Mouse (Mus musculus) lung, embryonic 16.5 days (tissue): ENCODE results near the gene Gm28053. TPM values are rescaled to one million over a fixed set of nuclear protein-coding genes. Genes with fewer than 3 reads are reported as not detected.

Experiments used
- ATAC-seq: fragments of 200-750 bp; cut with Nextera tagmentation; 2 replicates; pipeline ENCODE4 v1.8.0; 2017; ENCODE audit warnings: low read depth, mild to moderate bottlenecking, moderate library complexity
- H3K27ac ChIP-seq: fragments of 300-500 bp; sonication (generic); 2 replicates; pipeline ENCODE4 v1.5.1; 2014; ENCODE audit warnings: mild to moderate bottlenecking, control low read depth, low read length
- H3K27me3 ChIP-seq: fragments of 300-500 bp; sonication (generic); 2 replicates; pipeline ENCODE4 v1.6.1; 2014; ENCODE audit warnings: low read depth, low read length, mixed read lengths; ENCODE audit not compliant: control insufficient read depth, insufficient read depth
- H3K36me3 ChIP-seq: fragments of 300-500 bp; sonication (generic); 2 replicates; pipeline ENCODE4 v1.6.1; 2014; ENCODE audit warnings: low read length; ENCODE audit not compliant: control insufficient read depth, insufficient read depth
- H3K4me1 ChIP-seq: fragments of 300-500 bp; sonication (generic); replicated peaks from 2 replicates; pipeline ENCODE4 v1.6.1; 2014; ENCODE audit warnings: low read length, mixed read lengths; ENCODE audit not compliant: control insufficient read depth, insufficient read depth
- H3K4me2 ChIP-seq: fragments of 300-500 bp; sonication (generic); 2 replicates; pipeline ENCODE4 v1.6.1; 2014; ENCODE audit warnings: low read depth, low read length, control low read depth
- H3K4me3 ChIP-seq: fragments of 300-500 bp; sonication (generic); 2 replicates; pipeline ENCODE4 v1.5.1; 2014; ENCODE audit warnings: mild to moderate bottlenecking, low read length, control low read depth
- H3K9ac ChIP-seq: fragments of 300-500 bp; sonication (generic); 2 replicates; pipeline ENCODE4 v1.6.1; 2014; ENCODE audit warnings: low read length, control low read depth
- H3K9me3 ChIP-seq: fragments of 300-500 bp; sonication (generic); 2 replicates; pipeline ENCODE4 v1.6.1; 2016; ENCODE audit warnings: low read length; ENCODE audit not compliant: control insufficient read depth
- WGBS: fragments of 180-500 bp; shearing (Covaris S2); extraction: QIAGEN DNeasy Blood & Tissue Kit; methylation state at CpG from one replicate; pipeline ENCODE4 v1.1.7; 2014; 5-methylcytosine and 5-hydroxymethylcytosine counted together
- polyA plus RNA-seq: library from polyadenylated mRNA; unstranded; fragments of >200 nt; fragmentation: Nextera tagmentation; extraction: Ambion mirVana; gene quantifications from 2 replicates; pipeline ENCODE4 v1.2.1, GENCODE M21; 2015

The Gm28053 gene
- polyA plus RNA-seq, 1 experiment from 2014 or later, result 4.6 TPM

DNA sequence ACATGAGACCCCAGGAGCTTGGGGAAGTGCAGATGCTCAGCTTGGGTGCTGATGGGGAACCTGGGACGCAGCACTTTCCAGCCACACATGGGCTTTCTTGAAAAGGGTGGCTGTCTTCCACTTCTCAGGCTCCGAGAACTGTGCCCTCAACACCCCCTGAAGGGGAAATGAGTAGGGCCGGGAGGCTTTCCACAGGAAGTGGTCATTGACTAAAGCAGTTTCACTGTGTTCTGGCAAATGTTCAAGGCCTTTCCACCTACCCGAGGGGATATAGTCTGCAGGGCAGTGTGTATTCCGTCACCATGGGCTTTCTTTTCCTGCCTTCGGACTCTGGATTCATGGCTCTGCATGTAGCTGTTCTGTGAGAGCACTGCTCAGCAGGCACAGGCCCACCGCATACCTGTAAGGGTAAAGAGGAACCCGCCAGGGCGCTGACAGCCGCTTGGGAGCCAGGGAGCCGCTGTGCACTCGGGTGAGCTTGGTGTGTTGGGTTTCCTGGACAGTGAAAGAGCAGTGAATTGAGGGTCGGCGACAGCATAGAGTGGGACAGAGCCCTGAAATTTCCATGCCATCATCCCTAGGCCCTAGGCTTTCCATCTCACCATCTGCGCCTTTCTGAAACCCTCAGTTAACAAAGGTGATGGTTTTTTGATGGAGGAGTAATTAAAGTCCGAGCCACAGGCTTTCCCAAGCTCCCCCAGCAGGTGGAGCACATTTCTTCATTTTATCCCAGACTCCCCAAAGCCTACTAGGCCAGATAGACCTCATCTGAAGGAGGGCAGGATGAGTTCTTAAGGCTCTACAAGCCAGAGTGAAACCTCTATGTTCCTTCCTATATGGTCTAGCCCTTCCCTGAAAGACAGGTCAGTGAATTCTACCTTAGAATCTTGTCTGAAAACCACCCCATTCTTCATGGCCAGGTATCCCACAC is 27.8 kb downstream of the Gm28053 start, which contains the start of gene Gimap5:
Gene Gimap5, plus strand, starts transcription at position 239 of the 931 bp plus-strand sequence.
- Histone ChIP-seq H3K4me2 (peak within 1 kb of the TSS; percentile 39), H3K9ac (peak within 1 kb of the TSS; percentile 46), H3K9me3 (no peaks in the 10 kb centered on the region), H3K4me3 (peak within 1 kb of the TSS; percentile 33), H3K4me1 (peaks cover 27% of the 10 kb centered on the region), H3K27me3 (peaks cover 18% of the 10 kb centered on the region), H3K36me3 (no peaks in the 10 kb centered on the region), H3K27ac (peak within 1 kb of the TSS; percentile 78)
- 36% methylated on average over 16 of the region's 16 CpGs for WGBS
- peak; percentile 70 for ATAC-seq

DNA sequence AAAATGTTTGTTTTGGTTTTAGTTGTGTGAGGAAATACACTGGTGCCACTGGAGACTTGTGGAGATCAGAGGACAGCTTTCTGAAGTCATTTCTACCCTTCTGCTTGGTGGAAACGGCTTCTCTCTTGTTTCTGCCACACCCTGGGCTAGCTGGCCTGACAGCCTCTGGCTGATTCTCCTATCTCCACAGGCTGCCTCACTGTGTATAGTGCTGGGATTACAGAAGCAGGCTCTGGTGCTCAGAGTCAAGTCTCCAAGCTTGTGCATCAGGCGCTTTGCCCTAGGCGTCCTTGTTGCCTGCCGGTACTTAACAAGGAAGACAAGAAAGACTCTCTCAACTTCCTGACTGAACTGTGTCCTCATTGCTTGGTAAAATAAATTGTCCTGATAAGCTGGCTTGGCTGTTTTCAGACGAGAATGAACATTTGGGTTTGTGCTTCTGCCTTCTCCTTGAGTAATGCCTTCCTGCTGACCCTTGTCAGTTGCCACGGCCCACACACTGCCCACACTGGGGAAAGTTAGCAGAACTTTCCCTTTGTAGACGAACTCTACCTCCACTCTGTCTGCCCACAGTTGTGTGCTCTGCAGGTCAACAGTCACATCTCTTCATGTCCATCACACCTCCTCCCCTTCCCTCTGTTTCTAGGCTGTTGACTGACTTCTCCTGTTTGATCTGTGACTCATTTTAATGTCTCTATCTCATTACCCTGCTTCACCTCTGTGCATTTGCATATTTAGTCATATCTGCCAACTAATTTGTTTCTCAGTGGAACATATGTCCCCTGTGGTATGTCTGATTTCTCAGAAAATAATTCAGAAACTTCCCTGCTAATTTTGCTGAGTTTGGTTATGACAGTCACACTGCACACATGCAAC is 28.9 kb downstream of the Gm28053 start:
- Histone ChIP-seq H3K4me2 (peak overlapping the region; percentile 39), H3K27me3 (peaks cover 13% of the 10 kb centered on the region), H3K9ac (peak overlapping the region; percentile 40), H3K9me3 (no peaks in the 10 kb centered on the region), H3K4me1 (peaks cover 16% of the 10 kb centered on the region), H3K36me3 (no peaks in the 10 kb centered on the region), H3K4me3 (peak overlapping the region; percentile 33), H3K27ac (peak overlapping the region; percentile 58)
- WGBS, result 29% methylated on average over 7 of the region's 7 CpGs
- peak; percentile 44; the same call in 1 of the 2 replicates for ATAC-seq

DNA sequence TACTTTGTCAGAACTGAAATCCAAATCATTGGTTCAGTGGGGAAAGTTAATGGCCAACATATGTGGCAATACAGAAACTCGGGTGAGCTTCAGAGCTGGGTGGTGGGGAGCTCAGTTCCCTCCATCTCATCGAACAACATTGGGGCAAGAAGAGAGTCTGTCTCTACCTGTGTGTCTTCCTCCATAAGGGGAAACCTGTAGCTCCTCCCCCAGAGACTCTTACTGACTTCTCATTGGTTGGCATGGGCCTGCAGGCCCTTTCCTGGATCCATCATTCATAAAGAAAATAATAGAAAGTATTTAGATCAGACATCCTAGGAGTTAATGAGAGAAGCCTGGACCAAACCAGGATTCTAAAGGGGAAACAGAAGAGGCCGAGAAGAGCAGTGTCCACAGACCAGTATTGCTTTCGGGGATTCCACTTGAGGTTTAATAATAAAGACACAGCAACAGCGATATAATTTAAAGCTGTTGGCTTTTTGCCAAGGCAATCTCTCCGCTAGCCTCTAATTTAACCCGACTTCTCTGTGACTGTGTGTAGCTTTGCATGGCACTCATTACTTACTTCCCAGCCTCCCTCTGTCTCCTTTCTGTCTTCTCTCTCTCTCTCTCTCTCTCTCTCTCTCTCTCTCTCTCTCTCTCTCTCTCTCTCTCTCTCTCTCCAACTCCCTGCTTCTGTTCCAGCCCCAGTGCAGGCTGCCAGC is 45.3 kb downstream of the Gm28053 start:
- peaks cover 4% of the 10 kb centered on the region; the same call in 1 of the 2 replicates for H3K9me3 ChIP-seq
- H3K27me3 ChIP-seq, result no peaks in the 10 kb centered on the region
- ATAC-seq, result no peak
- no peak overlapping the region for H3K4me3 ChIP-seq
- no peak overlapping the region for H3K9ac ChIP-seq
- no peak overlapping the region for H3K27ac ChIP-seq
- no peaks in the 10 kb centered on the region for H3K4me1 ChIP-seq
- no peak overlapping the region for H3K4me2 ChIP-seq
- no peaks in the 10 kb centered on the region for H3K36me3 ChIP-seq
- WGBS, result 68% methylated on average over 7 of the region's 7 CpGs

DNA sequence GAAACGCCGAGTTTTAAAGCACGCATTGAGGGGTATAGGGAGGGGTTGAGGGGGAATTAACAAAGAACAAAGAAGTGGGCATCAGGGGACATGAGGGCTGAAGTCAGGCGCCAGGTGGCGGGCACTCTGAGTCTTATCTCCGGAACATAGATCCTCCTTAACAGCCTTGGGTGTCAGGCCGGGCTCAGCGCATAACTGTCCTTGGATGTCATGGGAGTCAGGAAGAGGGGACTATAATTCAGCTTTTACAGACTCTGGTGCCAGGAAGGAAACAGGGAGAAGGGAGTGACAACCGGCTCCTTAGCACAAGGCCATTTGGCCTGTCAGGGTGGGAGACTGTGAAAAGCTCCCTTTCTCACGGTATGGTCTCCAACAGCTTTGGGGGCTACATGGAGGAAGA is 46.1 kb downstream of the Gm28053 start:
- H3K27ac ChIP-seq, result no peak overlapping the region
- no peak overlapping the region for H3K4me2 ChIP-seq
- H3K9me3 ChIP-seq, result peaks cover 4% of the 10 kb centered on the region; the same call in 1 of the 2 replicates
- no peak overlapping the region for H3K9ac ChIP-seq
- H3K27me3 ChIP-seq, result no peaks in the 10 kb centered on the region
- H3K36me3 ChIP-seq, result no peaks in the 10 kb centered on the region
- H3K4me1 ChIP-seq, result no peaks in the 10 kb centered on the region
- no peak overlapping the region for H3K4me3 ChIP-seq
- WGBS, result 92% methylated on average over 10 of the region's 10 CpGs
- ATAC-seq, result no peak

DNA sequence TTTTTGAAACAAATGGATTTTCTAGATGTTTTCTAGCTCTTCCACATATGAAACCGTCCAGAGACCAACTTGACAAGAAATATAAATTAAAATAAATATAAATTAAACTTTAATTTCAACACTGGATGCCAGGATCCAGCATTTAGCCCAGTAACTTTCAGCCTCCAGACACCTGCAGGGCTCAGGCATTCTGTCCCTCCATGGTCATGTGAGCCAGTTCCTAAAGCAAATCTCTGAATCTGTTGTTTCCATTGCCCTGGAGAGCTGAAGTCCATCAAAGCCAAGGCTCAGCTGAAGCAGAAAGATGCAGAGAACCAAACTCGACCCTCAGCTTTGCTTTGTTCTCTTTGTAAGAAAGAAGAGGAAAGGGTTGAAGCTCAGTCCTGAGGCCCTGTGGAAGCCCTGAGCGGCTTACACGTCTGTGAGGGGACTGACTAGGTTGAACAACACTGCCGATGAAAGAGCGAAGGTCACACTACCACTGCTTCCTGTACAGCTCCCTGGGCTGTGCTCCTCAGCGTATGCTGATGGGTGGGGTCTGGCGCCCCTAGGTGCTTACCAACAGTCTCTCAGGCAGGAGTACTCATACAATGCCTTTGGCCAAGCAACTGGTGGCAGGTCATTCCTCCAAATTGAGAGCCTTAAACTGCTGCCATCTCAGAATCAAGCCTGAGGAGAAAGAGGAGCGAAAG is 49.9 kb downstream of the Gm28053 start:
- Histone ChIP-seq H3K4me1 (no peaks in the 10 kb centered on the region), H3K27me3 (no peaks in the 10 kb centered on the region), H3K4me2 (no peak overlapping the region), H3K9ac (no peak overlapping the region), H3K9me3 (peaks cover 4% of the 10 kb centered on the region; the same call in 1 of the 2 replicates), H3K36me3 (no peaks in the 10 kb centered on the region), H3K4me3 (no peak overlapping the region), H3K27ac (no peak overlapping the region)
- 66% methylated on average over 9 of the region's 9 CpGs for WGBS
- no peak for ATAC-seq

DNA sequence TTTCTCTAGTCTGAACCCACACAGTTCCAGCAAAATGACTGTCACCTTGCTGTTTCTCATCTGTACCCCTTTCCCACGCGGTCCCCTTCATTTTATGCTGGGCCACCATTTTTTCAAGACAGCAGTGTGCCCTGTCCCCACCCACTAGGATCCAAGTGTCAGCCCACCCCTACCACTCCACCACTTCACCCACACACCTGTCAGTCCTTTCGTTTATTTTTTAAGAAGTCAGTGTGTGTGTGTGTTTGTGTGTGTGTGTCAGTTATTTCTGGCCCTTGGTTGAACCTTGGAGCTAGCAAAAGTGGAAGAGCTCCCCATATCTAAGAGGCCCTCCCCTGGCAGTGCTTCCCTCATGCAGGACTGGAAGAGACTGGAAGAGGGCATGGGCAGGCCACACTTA is 50.5 kb downstream of the Gm28053 start:
- Histone ChIP-seq H3K27ac (no peak overlapping the region), H3K9ac (no peak overlapping the region), H3K36me3 (no peaks in the 10 kb centered on the region), H3K4me1 (no peaks in the 10 kb centered on the region), H3K4me3 (no peak overlapping the region), H3K4me2 (no peak overlapping the region), H3K9me3 (peaks cover 4% of the 10 kb centered on the region; the same call in 1 of the 2 replicates), H3K27me3 (no peaks in the 10 kb centered on the region)
- ATAC-seq, result no peak
- 75% methylated on average over 3 of the region's 3 CpGs for WGBS

DNA sequence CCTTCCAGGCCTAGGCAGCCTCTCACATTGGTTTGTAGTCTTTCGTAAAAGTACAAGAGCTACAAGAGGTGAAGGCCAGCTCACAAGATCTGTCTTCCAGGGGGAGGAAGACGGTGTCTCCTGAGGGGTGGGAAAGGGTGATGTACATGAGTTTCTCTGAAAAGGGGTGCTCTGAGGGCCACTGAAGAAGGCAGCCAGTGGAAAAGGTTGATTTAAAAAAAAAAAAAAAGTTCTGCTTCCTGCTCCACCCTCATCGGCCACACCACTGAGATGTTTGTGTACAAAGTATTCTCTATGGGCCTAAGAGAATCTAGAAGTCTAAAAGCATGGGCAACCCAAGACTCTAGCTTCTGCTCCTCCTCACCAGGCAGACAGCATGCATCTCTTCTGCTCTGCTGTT is 52.3 kb downstream of the Gm28053 start, which contains the start of gene Gimap3:
Gene Gimap3, minus strand, starts transcription at position 156 of the 400 bp plus-strand sequence.
- H3K9me3 ChIP-seq, result no peaks in the 10 kb centered on the region
- H3K4me1 ChIP-seq, result no peaks in the 10 kb centered on the region
- H3K9ac ChIP-seq, result no peak within 1 kb of the TSS
- no peak within 1 kb of the TSS for H3K4me2 ChIP-seq
- WGBS, result 83% methylated on average over 3 of the region's 3 CpGs
- H3K27ac ChIP-seq, result no peak within 1 kb of the TSS
- no peak for ATAC-seq
- H3K36me3 ChIP-seq, result no peaks in the 10 kb centered on the region
- no peaks in the 10 kb centered on the region for H3K27me3 ChIP-seq
- H3K4me3 ChIP-seq, result no peak within 1 kb of the TSS

DNA sequence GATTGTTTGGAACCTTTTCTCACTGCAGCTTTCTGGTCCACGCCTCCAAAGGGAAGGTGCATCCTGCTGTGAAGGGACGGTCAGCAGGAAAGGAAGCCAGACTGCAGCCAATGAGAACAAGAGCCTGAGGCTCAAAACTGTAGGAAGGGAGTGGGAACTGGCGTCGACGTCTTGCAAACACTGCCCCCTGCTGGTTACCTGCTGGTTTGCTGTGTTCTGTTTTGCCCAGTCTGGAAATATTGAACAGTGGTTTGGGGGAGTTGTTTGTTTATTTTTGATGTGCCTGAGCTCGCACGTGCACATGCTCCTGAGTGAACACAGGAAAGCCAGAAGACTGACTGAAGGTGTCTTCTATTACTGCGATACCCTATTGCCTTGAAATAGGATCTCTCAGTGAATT is 53.6 kb downstream of the Gm28053 start:
- H3K9ac ChIP-seq, result no peak overlapping the region
- WGBS, result 12% methylated on average over 8 of the region's 8 CpGs
- peak; percentile 81; the same call in 1 of the 2 replicates for ATAC-seq
- no peaks in the 10 kb centered on the region for H3K4me1 ChIP-seq
- no peaks in the 10 kb centered on the region for H3K27me3 ChIP-seq
- no peaks in the 10 kb centered on the region for H3K9me3 ChIP-seq
- no peak overlapping the region for H3K4me3 ChIP-seq
- no peak overlapping the region for H3K4me2 ChIP-seq
- H3K27ac ChIP-seq, result no peak overlapping the region
- H3K36me3 ChIP-seq, result no peaks in the 10 kb centered on the region
